Mouse (Mus musculus): ENCODE measurements around the gene Gp1bb.

DNA sequence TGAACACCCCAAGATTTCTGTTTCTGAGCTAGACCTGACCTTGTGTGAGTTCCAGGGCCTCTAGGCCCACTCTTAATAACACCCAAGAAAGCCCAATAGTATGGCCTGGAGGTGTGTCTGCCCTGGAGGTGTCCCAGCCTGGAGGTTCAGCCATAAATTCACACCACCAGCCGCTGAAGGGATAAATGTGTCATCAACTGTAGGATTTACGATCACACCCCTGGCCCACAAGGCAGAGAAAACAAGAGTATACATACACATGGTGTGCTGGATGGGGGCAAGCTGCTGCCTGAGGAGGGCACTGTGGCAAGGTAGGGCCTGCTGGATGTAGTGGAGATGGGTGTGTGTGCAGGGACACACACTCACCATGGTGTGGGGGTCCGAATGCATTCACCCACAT is 8.9 kb downstream of the Gp1bb start:
- TF ChIP-seq EP300 (IDR thresholded peaks at IDR 0.05; ENCODE audit: low read depth in 1 of 2, low read length in 2 of 2) (no peak), TAL1 (IDR thresholded peaks at IDR 0.05; ENCODE audit: low read length) (no peak), POLR2AphosphoS5 (IDR thresholded peaks at IDR 0.05; ENCODE audit: borderline replicate concordance, low read depth, low read length) (no peak), GATA1 (IDR thresholded peaks at IDR 0.05; ENCODE audit: low read depth, low read length) (no peak), RAD21 (IDR thresholded peaks at IDR 0.05; ENCODE audit: low read depth, low read length) (no peak), POLR2A (IDR thresholded peaks at IDR 0.05; ENCODE audit: control insufficient read depth in 1 of 2, insufficient read depth in 1 of 2, low read depth in 1 of 2, low read length in 2 of 2, poor library complexity in 1 of 2) (no peak), NELFE (IDR thresholded peaks at IDR 0.05; ENCODE audit: low read depth, low read length) (no peak), MXI1 (IDR thresholded peaks at IDR 0.05; ENCODE audit: low read depth, low read length) (no peak), MAX (IDR thresholded peaks at IDR 0.05; ENCODE audit: low read length) (no peak), CTCF (IDR thresholded peaks at IDR 0.05 in 2 of 3, conservative IDR thresholded peaks at IDR 0.05 in 1 of 3; ENCODE audit: control insufficient read depth in 1 of 3, insufficient read depth in 1 of 3, low read depth in 2 of 3, low read length in 3 of 3, poor library complexity in 1 of 3, severe bottlenecking in 1 of 3) (no peak), MYC (IDR thresholded peaks at IDR 0.05; ENCODE audit: low read depth, low read length) (no peak), POLR2AphosphoS2 (IDR thresholded peaks at IDR 0.05; ENCODE audit: low read length) (no peak), ZKSCAN1 (IDR thresholded peaks at IDR 0.05; ENCODE audit: low read depth, low read length) (no peak), RCOR1 (IDR thresholded peaks at IDR 0.05; ENCODE audit: low read depth, low read length) (no peak)
